Mouse (Mus musculus) lung, postnatal 0 days (tissue): ENCODE results near the gene Zfp523.

Experiments used
- CTCF ChIP-seq: IDR thresholded peaks from 2 replicates; pipeline ENCODE4 v1.5.1; 2016; ENCODE audit warnings: antibody characterized with exemption, mild to moderate bottlenecking
- EP300 ChIP-seq: IDR thresholded peaks from 2 replicates; pipeline ENCODE4 v1.6.1; 2016; ENCODE audit warnings: antibody characterized with exemption, mild to moderate bottlenecking, control low read depth

DNA sequence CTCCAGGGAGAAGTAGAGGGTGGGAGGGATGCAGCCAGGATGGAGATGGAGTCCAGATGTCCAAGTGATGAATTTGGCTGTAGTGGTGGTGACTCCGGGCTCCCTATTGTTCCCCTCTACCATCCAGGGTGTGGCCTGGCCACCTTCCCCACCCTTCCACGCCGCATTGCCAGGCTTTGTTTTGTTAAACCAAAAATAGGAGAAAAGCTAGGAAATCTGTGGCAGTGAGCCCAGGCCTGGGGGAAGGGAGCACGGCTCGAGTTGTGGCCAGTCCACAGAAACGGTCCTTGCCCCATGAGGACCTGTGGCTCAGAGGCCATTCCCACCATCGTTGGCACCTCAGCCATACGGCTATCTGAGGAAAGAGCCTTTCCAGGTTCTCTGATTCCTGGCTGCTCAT lies 22.0 kb upstream of the Zfp523 start:
- TF ChIP-seq CTCF = no peak
- TF ChIP-seq EP300 = no peak
